Mouse (Mus musculus) intestine, embryonic 16.5 days (tissue): ENCODE data around the gene Hist1h2ag. TPM values are rescaled to one million over a fixed set of nuclear protein-coding genes. Genes with fewer than 3 reads are reported as not detected.
A peak's percentile ranks its signal among the peaks of the same experiment; 100 is the strongest.

ENCODE experiments used
- ATAC-seq: fragments of 200-750 bp; cut with Nextera tagmentation; 2 replicates; pipeline ENCODE4 v1.8.0; 2017; ENCODE audit warnings: moderate TSS enrichment, moderate library complexity
- H3K27ac ChIP-seq: fragments of 300-500 bp; sonication (generic); 2 replicates; pipeline ENCODE4 v1.5.1; 2014; ENCODE audit warnings: mild to moderate bottlenecking, low read length
- H3K27me3 ChIP-seq: fragments of 300-500 bp; sonication (generic); replicated peaks from 2 replicates; pipeline ENCODE4 v1.6.1; 2014; ENCODE audit warnings: low read length, control low read depth, mixed read lengths; ENCODE audit not compliant: control insufficient read depth, insufficient read depth
- H3K36me3 ChIP-seq: fragments of 300-500 bp; sonication (generic); 2 replicates; pipeline ENCODE4 v1.6.1; 2014; ENCODE audit warnings: low read length, control low read depth; ENCODE audit not compliant: control insufficient read depth, insufficient read depth
- H3K4me1 ChIP-seq: fragments of 300-500 bp; sonication (generic); 2 replicates; pipeline ENCODE4 v1.6.1; 2014; ENCODE audit warnings: low read length, control low read depth, mixed read lengths; ENCODE audit not compliant: control insufficient read depth, insufficient read depth
- H3K4me2 ChIP-seq: fragments of 300-500 bp; sonication (generic); 2 replicates; pipeline ENCODE4 v1.6.1; 2014; ENCODE audit warnings: low read depth, low read length, control low read depth
- H3K4me3 ChIP-seq: fragments of 300-500 bp; sonication (generic); 2 replicates; pipeline ENCODE4 v1.5.1; 2014; ENCODE audit warnings: mild to moderate bottlenecking, low read length
- H3K9ac ChIP-seq: fragments of 300-500 bp; sonication (generic); 2 replicates; pipeline ENCODE4 v1.6.1; 2014; ENCODE audit warnings: low read depth, low read length
- H3K9me3 ChIP-seq: fragments of 300-500 bp; sonication (generic); 2 replicates; pipeline ENCODE4 v1.6.1; 2016; ENCODE audit warnings: low read length, control low read depth; ENCODE audit not compliant: control insufficient read depth
- WGBS: fragments of 180-500 bp; shearing (Covaris S2); extraction: QIAGEN DNeasy Blood & Tissue Kit; methylation state at CpG from one replicate; pipeline ENCODE4 v1.1.7; 2014; 5-methylcytosine and 5-hydroxymethylcytosine counted together
- polyA plus RNA-seq: library from polyadenylated mRNA; unstranded; fragments of >200 nt; fragmentation: Nextera tagmentation; extraction: Ambion mirVana; gene quantifications from 2 replicates; pipeline ENCODE4 v1.2.1, GENCODE M21; 2015

The Hist1h2ag gene
- polyA plus RNA-seq, 1 experiment from 2014 or later: 30.0 TPM

DNA sequence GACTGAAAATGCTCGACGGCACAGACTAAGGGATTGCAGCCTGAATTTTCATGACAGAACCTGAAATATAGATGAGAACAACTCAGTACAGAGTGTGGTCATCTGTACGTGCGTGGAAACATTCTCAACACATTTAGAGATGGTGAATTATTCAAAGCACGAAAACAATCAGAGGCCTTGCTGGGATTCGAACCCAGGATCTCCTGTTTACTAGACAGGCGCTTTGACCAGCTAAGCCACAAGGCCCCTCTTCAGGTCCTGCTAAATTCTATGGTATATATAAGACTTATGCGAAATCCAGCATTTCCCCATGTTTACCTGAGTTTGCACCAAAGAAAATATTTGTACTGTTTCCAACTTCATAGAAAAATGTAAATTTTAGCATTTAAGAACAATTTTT, 12.8 kb downstream of the Hist1h2ag start:
- H3K27ac ChIP-seq: no peak overlapping the region
- peaks cover 3% of the 10 kb centered on the region for H3K4me1 ChIP-seq
- H3K9ac ChIP-seq: no peak overlapping the region
- 43% methylated on average over 8 of the region's 8 CpGs for WGBS
- no peaks in the 10 kb centered on the region for H3K9me3 ChIP-seq
- H3K4me3 ChIP-seq: no peak overlapping the region
- ATAC-seq: no peak
- no peaks in the 10 kb centered on the region for H3K27me3 ChIP-seq
- H3K4me2 ChIP-seq: no peak overlapping the region
- H3K36me3 ChIP-seq: no peaks in the 10 kb centered on the region

- peaks cover 3% of the 10 kb centered on the region for H3K4me1 ChIP-seq
- H3K9me3 ChIP-seq: no peaks in the 10 kb centered on the region
- no peaks in the 10 kb centered on the region for H3K27me3 ChIP-seq
- H3K9ac ChIP-seq: peak overlapping the region; percentile 78
- peak overlapping the region; percentile 70 for H3K4me2 ChIP-seq
- peak; percentile 81 for ATAC-seq
- WGBS: 1% methylated on average over 40 of the region's 40 CpGs
- peak overlapping the region; percentile 87 for H3K27ac ChIP-seq
- peak overlapping the region; percentile 62 for H3K4me3 ChIP-seq
- no peaks in the 10 kb centered on the region for H3K36me3 ChIP-seq
These were observed 13.9 kb downstream of the Hist1h2ag start for GRCm38 (mm10) chr13:22028673-22029460.

DNA sequence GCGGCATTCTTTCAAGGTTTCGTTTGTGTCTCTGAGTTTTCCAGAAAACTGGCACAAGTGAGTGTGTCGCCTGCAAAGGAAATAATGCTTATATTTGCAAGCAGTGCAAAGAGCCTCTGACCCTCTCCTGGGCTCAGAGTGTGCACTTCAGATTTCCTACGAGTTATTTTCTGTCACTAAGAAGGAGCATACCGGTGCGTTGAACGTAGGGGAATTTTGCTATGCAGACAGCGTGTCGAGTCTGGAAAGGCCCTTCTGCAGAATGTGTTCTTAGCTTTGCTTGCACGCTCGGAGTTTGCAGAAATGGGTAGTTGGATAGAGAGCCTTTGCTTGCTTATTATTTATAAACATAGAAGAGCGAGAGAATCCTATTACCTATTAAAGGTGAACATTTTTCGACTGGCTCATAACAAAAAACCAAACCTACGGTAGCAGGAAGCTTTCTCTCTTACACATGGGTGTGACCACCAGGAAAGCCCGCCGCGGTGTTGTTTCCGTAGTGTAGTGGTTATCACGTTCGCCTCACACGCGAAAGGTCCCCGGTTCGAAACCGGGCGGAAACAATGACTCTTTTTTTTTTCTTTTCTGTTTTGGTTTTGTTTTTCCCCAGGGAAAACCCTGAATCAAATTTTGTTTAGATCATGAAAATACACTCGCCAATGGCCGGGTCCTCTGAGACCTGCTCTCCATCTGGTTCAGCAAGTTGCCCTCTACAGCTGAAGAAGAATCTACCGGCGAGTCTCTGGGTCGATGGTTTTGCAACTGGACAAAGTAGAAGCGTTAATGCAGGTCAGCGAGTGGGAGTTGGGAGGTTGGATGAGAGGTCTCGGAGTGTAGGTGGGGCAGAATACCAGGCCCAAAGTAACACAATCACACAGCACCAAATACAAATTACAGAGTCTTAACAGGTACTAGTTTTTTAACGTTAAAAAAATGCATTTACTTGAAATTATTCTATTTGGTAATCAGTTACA, 16.4 kb downstream of the Hist1h2ag start:
- Histone ChIP-seq H3K9me3 (no peaks in the 10 kb centered on the region), H3K9ac (peak overlapping the region; percentile 54), H3K4me1 (peaks cover 6% of the 10 kb centered on the region), H3K4me3 (peak overlapping the region; percentile 52), H3K27ac (peak overlapping the region; percentile 35), H3K4me2 (peak overlapping the region; percentile 58), H3K27me3 (no peaks in the 10 kb centered on the region), H3K36me3 (no peaks in the 10 kb centered on the region)
- WGBS: 1% methylated on average over 35 of the region's 35 CpGs
- peak; percentile 49; the same call in 1 of the 2 replicates for ATAC-seq

DNA sequence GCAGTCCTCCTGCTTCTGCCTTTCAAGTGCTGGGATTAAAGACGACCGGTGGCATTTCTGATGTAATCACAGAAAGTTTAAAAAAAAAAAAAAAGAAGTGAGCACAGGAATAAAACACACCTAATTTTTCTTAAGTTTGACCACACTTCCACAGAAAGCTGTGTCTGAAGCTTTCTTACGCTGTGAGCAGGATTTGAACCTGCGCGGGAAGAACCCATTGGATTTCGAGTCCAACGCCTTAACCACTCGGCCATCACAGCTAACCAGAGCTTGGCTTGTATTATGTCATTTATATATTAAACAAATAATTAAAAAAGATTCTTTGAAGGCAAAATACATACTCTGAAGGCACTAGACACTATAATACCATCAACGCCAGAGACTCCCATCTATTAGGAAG, 20.5 kb downstream of the Hist1h2ag start:
- under 1% methylated on average over 9 of the region's 9 CpGs for WGBS

DNA sequence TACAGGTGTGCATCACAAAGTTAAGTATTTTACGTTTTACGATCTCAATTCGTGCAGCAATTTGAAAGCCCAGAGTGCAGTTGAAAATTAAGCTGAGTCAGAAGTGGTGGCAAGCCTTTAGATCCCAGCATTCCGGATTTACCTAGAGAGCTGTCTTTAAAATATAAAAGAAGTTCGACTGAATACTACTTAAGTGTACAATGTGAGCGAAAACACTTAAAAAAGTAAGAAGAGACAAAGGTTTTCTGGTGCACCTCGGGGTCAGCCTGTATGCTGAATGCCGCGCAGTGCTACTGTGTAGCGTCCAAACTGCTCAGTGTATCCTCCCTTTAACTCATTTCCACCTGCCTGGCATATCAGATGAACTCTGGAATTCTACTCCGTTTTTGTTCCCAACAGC, 21.2 kb downstream of the Hist1h2ag start:
- Histone ChIP-seq H3K4me1 (peaks cover 11% of the 10 kb centered on the region), H3K36me3 (no peaks in the 10 kb centered on the region), H3K9ac (peak overlapping the region; percentile 58), H3K4me3 (peak overlapping the region; percentile 47), H3K27me3 (0 out of 2 replicates have a peak, but pooled peaks cover under 1% of the 10 kb centered on the region), H3K27ac (peak overlapping the region; percentile 2; the same call in 1 of the 2 replicates), H3K9me3 (no peaks in the 10 kb centered on the region), H3K4me2 (peak overlapping the region; percentile 61)
- peak; percentile 49; the same call in 1 of the 2 replicates for ATAC-seq
- under 1% methylated on average over 11 of the region's 11 CpGs for WGBS

More for the DNA sequence above, 20.5 kb downstream of the Hist1h2ag start:
- ATAC-seq: peak; percentile 68
- peak overlapping the region; percentile 47 for H3K4me3 ChIP-seq
- H3K9me3 ChIP-seq: no peaks in the 10 kb centered on the region
- peak overlapping the region; percentile 61 for H3K4me2 ChIP-seq
- H3K36me3 ChIP-seq: no peaks in the 10 kb centered on the region
- H3K4me1 ChIP-seq: peaks cover 11% of the 10 kb centered on the region
- H3K9ac ChIP-seq: peak overlapping the region; percentile 58
- H3K27me3 ChIP-seq: no peaks in the 10 kb centered on the region
- 0 out of 2 replicates have a peak overlapping the region, but pooled peaks have one; percentile 2 for H3K27ac ChIP-seq

GRCm38 (mm10) chr13:22020901-22021339, 21.8 kb downstream of the Hist1h2ag start:
- Histone ChIP-seq H3K9ac (peak overlapping the region; percentile 53; the same call in 1 of the 2 replicates), H3K27ac (no peak overlapping the region), H3K27me3 (0 out of 2 replicates have a peak, but pooled peaks cover 2% of the 10 kb centered on the region), H3K4me1 (peaks cover 11% of the 10 kb centered on the region), H3K36me3 (no peaks in the 10 kb centered on the region), H3K9me3 (no peaks in the 10 kb centered on the region), H3K4me3 (peak overlapping the region; percentile 47), H3K4me2 (peak overlapping the region; percentile 61)
- 0% methylated on average over 8 of the region's 8 CpGs for WGBS
- peak; percentile 82 for ATAC-seq

DNA sequence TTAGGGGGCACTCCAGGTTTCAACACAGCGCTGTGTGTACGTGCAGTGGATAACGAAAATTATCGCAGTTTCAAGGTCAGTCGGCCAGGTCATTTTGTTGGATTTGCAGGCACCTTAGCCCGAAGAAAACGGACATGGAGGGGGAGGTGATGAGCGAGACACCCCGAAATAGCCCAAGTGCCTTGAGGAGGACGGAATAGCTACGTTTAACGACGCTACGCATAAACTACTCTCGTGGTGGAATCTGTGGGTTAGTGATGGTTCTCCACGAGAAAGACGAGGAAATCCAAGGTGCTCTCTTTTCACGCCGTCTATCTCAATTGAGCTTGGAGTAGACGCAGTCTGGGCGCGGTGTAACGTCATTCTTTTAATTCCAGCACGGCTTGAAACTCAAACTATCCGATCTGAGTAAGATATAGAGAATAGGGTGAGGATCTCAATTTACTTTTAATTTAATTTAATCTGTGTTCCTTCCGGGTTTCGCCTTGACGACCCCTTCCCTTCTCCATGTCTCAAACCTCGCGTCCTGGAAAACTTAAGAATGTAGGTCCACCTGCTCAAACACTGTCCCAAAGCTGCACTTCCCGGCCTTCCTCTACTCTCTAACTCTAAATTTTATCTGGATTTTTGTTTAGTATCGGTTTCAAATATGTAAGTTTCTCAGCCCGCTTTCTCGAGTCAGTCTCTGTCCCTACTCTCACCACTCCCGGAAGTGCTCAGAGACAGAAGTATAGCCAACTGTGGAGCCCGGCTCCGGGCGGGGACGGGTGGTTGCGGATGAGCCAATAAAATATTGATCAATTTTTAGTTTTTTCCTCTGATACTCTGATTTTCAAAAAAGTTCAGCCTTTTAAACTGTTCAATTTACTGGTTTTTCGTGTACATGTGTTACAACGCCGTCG, 22.6 kb downstream of the Hist1h2ag start:
- Histone ChIP-seq H3K27ac (0 out of 2 replicates have a peak overlapping the region, but pooled peaks have one; percentile 10), H3K9ac (peak overlapping the region; percentile 53), H3K9me3 (no peaks in the 10 kb centered on the region), H3K4me1 (peaks cover 10% of the 10 kb centered on the region; the same call in 1 of the 2 replicates), H3K36me3 (no peaks in the 10 kb centered on the region), H3K27me3 (0 out of 2 replicates have a peak, but pooled peaks cover 3% of the 10 kb centered on the region), H3K4me2 (peak overlapping the region; percentile 61), H3K4me3 (peak overlapping the region; percentile 47)
- 1% methylated on average over 44 of the region's 44 CpGs for WGBS
- peak; percentile 80 for ATAC-seq
